Mouse (Mus musculus) kidney, adult 2 months (tissue): ENCODE data around the gene Olfr1440. TPM values are rescaled to one million over a fixed set of nuclear protein-coding genes. Genes with fewer than 3 reads are reported as not detected.

Source experiments
- DNase-seq: peaks from one replicate; pipeline ENCODE4 v3.0.0; 2021
- H3K27ac ChIP-seq: fragments of 200-500 bp; 2 replicates; pipeline ENCODE4 v1.5.1; 2012; ENCODE audit warnings: low read depth, low read length, control low read depth, inconsistent platforms; ENCODE audit not compliant: insufficient read depth
- H3K27me3 ChIP-seq: fragments of 200-500 bp; replicated peaks from 2 replicates; pipeline ENCODE4 v1.6.1; 2012; ENCODE audit warnings: mild to moderate bottlenecking, moderate library complexity, low read length, inconsistent platforms; ENCODE audit not compliant: control insufficient read depth, insufficient read depth
- H3K36me3 ChIP-seq: fragments of 200-500 bp; 2 replicates; pipeline ENCODE4 v1.6.1; 2012; ENCODE audit warnings: mild to moderate bottlenecking, moderate library complexity, low read length, inconsistent platforms; ENCODE audit not compliant: control insufficient read depth, insufficient read depth
- H3K4me1 ChIP-seq: fragments of 200-500 bp; 2 replicates; pipeline ENCODE4 v1.6.1; 2011; ENCODE audit warnings: low read length; ENCODE audit not compliant: control insufficient read depth, insufficient read depth
- H3K4me3 ChIP-seq: fragments of 200-500 bp; 2 replicates; pipeline ENCODE4 v1.5.1; 2011; ENCODE audit warnings: mild to moderate bottlenecking, low read depth, low read length, control low read depth; ENCODE audit not compliant: insufficient read depth
- CTCF ChIP-seq: fragments of 200-500 bp; conservative IDR thresholded peaks from 2 replicates; pipeline ENCODE4 v1.5.1; 2011; ENCODE audit warnings: low read depth, mild to moderate bottlenecking, control low read depth, low read length, moderate library complexity, mixed read lengths; ENCODE audit not compliant: insufficient read depth, insufficient read length
- POLR2A ChIP-seq: fragments of 200-500 bp; IDR thresholded peaks from one replicate; pipeline ENCODE4 v1.6.1; 2011; ENCODE audit warnings: low read depth, low read length, control low read depth
- WGBS: fragments of 180-500 bp; shearing (Covaris S2); methylation state at CpG from one replicate; pipeline ENCODE4 v1.1.7; 2018; 5-methylcytosine and 5-hydroxymethylcytosine counted together
- polyA plus RNA-seq: library from polyadenylated mRNA; depleted of rRNA; stranded (reverse); fragments of >200 nt; gene quantifications from 2 replicates; pipeline ENCODE4 v1.2.3, GENCODE M21; 2012

Olfr1440 gene
- polyA plus RNA-seq, 1 experiment = not detected

GRCm38 (mm10) chr19:12421680-12422079, 34.6 kb downstream of the Olfr1440 start:
- no peaks in the 10 kb centered on the region for H3K27me3 ChIP-seq
- no peaks in the 10 kb centered on the region for H3K36me3 ChIP-seq
- DNase-seq = no peak
- H3K4me3 ChIP-seq = no peak overlapping the region
- TF ChIP-seq CTCF (no peak), POLR2A (no peak)
- H3K27ac ChIP-seq = no peak overlapping the region
- H3K4me1 ChIP-seq = no peaks in the 10 kb centered on the region
- 79% methylated on average over 1 of the region's 1 CpGs for WGBS

GRCm38 (mm10) chr19:12427101-12427500, 40.0 kb downstream of the Olfr1440 start:
- Histone ChIP-seq H3K27ac (no peak overlapping the region), H3K27me3 (no peaks in the 10 kb centered on the region), H3K4me3 (no peak overlapping the region), H3K36me3 (no peaks in the 10 kb centered on the region), H3K4me1 (no peaks in the 10 kb centered on the region)
- 84% methylated on average over 5 of the region's 5 CpGs for WGBS
- DNase-seq = no peak
- no peak for TF ChIP-seq POLR2A
- no peak for TF ChIP-seq CTCF

- no peak for DNase-seq
- Histone ChIP-seq H3K4me1 (no peaks in the 10 kb centered on the region), H3K27me3 (no peaks in the 10 kb centered on the region), H3K36me3 (no peaks in the 10 kb centered on the region), H3K27ac (no peak within 1 kb of the TSS), H3K4me3 (no peak within 1 kb of the TSS)
- WGBS = 95% methylated on average over 6 of the region's 6 CpGs
- TF ChIP-seq CTCF = no peak
- no peak for TF ChIP-seq POLR2A
Measured at GRCm38 (mm10) chr19:12427605-12428004, 40.5 kb downstream of the Olfr1440 start, which contains the start of gene Pfpl. Gene Pfpl (plus strand): TSS chr19:12427905.

- peak; percentile 65 for DNase-seq
- 7% methylated on average over 2 of the region's 2 CpGs for WGBS
- Histone ChIP-seq H3K36me3 (no peaks in the 10 kb centered on the region), H3K27ac (no peak overlapping the region), H3K27me3 (no peaks in the 10 kb centered on the region), H3K4me1 (no peaks in the 10 kb centered on the region), H3K4me3 (no peak overlapping the region)
- TF ChIP-seq CTCF (peak; percentile 59), POLR2A (no peak)
Measured at GRCm38 (mm10) chr19:12433033-12433432, 46.0 kb downstream of the Olfr1440 start.

GRCm38 (mm10) chr19:12435011-12435416, 47.9 kb downstream of the Olfr1440 start:
- no peak for TF ChIP-seq POLR2A
- TF ChIP-seq CTCF = no peak
- Histone ChIP-seq H3K4me1 (no peaks in the 10 kb centered on the region), H3K36me3 (no peaks in the 10 kb centered on the region), H3K27ac (no peak overlapping the region), H3K4me3 (no peak overlapping the region), H3K27me3 (no peaks in the 10 kb centered on the region)
- WGBS = 77% methylated on average over 4 of the region's 4 CpGs
- peak; percentile 35 for DNase-seq

- H3K4me3 ChIP-seq = no peak overlapping the region
- no peak for DNase-seq
- H3K27ac ChIP-seq = no peak overlapping the region
- 68% methylated on average over 4 of the region's 4 CpGs for WGBS
- TF ChIP-seq POLR2A (no peak), CTCF (no peak)
- H3K36me3 ChIP-seq = no peaks in the 10 kb centered on the region
- H3K4me1 ChIP-seq = no peaks in the 10 kb centered on the region
- no peaks in the 10 kb centered on the region for H3K27me3 ChIP-seq
Measured at GRCm38 (mm10) chr19:12435750-12436524, 48.9 kb downstream of the Olfr1440 start.

- no peaks in the 10 kb centered on the region for H3K36me3 ChIP-seq
- TF ChIP-seq CTCF (no peak), POLR2A (no peak)
- WGBS = 53% methylated on average over 1 of the region's 1 CpGs
Measured at GRCm38 (mm10) chr19:12439581-12439980, 52.5 kb downstream of the Olfr1440 start.

More at GRCm38 (mm10) chr19:12439581-12439980, 52.5 kb downstream of the Olfr1440 start:
- Histone ChIP-seq H3K4me3 (no peak overlapping the region), H3K4me1 (no peaks in the 10 kb centered on the region), H3K27me3 (no peaks in the 10 kb centered on the region), H3K27ac (no peak overlapping the region)
- DNase-seq = no peak
